Mouse (Mus musculus): Measurements from ENCODE around the gene Adamts18.

Gene Adamts18

DNA sequence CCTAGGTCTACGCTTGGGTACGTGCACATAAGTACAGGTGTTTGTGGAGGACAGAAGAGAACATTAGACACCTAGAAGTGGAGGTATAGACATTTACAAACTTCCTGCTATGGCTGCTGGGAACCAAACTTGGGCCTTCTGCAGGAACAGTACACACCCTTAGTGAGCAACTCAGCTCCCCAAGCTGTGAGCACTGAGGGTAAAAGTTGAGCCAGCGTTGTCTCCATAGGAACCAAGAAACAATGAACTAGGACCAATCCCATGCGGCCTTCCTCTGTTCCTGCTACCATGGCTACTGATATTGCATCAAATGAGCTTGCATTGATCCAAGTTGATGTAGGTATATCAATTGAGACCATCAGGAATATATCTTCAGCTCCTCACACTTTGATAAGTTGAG, 183.5 kb downstream of the Adamts18 start:
- in situ Hi-C loops (cut with MboI, MseI), result loop anchor here (5.0 to 25.0 kb wide), 2 partner anchors 317 to 1928 kb away; partner anchors contain the start of gene Bcar1

- in situ Hi-C loops (cut with MboI, MseI), result loop anchor here (25.0 kb wide), 1 partner anchor 1927 kb away; the partner anchor contains the start of gene Bcar1
Observed at GRCm38 (mm10) chr8:113664544-113664943, 184.0 kb downstream of the Adamts18 start.

DNA sequence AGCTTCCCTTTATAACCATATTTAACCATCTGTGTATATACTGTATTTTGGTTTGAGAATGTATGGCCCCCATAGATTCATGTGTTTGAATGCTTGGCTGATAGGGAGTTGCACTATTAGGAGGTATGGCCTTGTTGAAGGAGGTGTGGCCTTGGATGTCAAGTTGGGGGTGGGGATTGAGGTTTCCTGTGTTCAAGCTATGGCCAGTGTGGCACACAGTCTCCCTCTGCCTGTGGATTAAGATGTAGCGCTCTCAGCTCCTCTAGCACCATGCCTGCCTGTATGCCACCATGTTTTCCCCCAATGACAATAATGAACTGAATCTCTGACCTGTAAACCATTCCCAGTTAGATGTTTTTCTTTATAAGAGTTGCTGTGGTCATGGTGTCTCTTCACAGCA, 188.4 kb downstream of the Adamts18 start:
- in situ Hi-C loops (cut with MboI, MseI), result loop anchor here (25.0 kb wide), 1 partner anchor 1923 kb away; the partner anchor contains the start of gene Bcar1

DNA sequence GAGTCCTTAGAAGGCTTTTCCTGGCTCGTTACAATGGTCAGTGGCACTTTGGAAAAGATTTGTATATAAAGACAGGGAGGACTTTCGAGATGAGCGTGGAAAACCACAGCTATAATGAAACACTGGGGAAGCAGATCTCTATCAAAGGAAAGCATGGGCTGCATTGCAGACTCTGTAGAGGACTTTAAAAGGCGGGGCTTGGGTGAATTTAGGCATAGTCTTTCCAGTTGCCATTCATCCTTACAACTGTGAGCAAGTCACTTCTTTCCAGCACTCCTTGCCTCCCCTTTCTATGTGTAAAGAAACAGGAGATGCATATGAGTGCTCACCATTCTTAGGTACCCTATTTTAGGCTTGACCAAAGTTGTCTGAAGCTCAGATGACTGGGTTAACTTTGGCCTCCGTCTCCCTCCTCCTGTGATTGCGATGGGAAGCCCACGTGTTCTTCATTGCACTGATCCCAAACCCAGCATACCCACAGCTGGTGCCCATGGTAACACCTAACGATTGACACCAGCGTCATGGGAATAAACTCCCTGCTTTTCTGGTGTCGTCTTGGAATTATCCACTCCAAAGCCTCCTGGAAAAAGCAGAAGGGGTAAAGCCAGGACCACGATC, 191.7 kb downstream of the Adamts18 start:
- in situ Hi-C loops (cut with MboI, MseI), result loop anchor here (5.0 to 25.0 kb wide), 3 partner anchors 478 to 1919 kb away; partner anchors contain the start of genes Bcar1 and Nudt7

DNA sequence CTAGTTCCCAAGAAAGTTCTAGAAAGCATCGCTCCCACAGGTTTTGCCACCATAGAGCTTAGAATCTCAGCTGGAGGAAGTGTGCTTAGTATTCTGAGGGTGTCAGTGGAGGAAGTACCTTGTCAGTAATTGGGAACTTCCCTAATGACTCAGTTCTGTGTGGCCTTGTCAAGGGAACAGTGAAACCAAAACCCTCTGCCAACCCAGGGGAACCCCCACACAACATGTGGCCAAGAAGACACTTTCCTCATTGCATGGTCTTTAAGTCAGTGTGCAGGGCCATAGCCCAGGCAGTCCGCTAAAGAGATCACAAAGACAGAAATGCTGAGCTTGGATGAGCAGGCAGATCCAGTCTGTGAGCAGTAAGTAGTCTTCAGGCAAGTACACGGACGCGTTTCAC, 192.4 kb downstream of the Adamts18 start:
- in situ Hi-C loops (cut with MboI, MseI), result loop anchor here (5.0 to 25.0 kb wide), 3 partner anchors 479 to 1919 kb away; partner anchors contain the start of genes Bcar1 and Nudt7

GRCm38 (mm10) chr8:113653151-113653550, 195.4 kb downstream of the Adamts18 start:
- in situ Hi-C loops (cut with MboI, MseI), result loop anchor here (10.0 to 25.0 kb wide), 2 partner anchors 482 to 1916 kb away; partner anchors contain the start of genes Bcar1 and Nudt7

DNA sequence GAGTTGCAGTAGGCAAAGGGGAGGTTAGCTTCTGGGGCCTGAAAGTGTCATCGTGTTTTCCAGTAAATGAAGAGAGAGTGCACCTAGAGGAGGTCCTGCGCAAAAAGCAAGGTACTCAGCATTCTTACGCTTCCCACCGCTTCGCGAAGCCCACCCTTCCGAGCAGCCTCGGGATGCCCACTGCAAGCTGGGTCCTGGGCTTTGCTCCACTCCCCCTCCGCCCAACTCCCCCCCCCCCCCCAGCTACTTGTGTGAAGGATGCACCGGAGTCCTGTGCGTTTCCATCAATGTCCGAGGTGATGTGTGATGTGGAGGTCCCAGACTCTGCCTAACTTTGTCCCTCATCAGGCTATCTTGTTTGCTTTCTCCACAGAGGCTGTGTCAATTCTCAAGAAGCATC, 196.1 kb downstream of the Adamts18 start:
- in situ Hi-C loops (cut with MboI, MseI), result loop anchor here (10.0 to 25.0 kb wide), 2 partner anchors 482 to 1915 kb away; partner anchors contain the start of genes Bcar1 and Nudt7
